Mouse (Mus musculus) layer of hippocampus, adult 8-10 months (tissue): ENCODE data around the gene Hoxd1. TPM values are rescaled to one million over a fixed set of nuclear protein-coding genes. Genes with fewer than 3 reads are reported as not detected.

Experiments used
- DNase-seq, 2 experiments: peaks; one replicate each; pipeline ENCODE4 v3.0.0; 2022; ENCODE audit warnings: low spot score in 2 of 2
- total RNA-seq, 4 experiments: library from RNA; stranded (reverse); gene quantifications; 2 replicates each; pipeline ENCODE4 v1.2.4; 2022

Hoxd1 gene
- total RNA-seq, 4 experiments from 2014 or later, result 0.17 to 0.27 TPM; not detected in 2

DNA sequence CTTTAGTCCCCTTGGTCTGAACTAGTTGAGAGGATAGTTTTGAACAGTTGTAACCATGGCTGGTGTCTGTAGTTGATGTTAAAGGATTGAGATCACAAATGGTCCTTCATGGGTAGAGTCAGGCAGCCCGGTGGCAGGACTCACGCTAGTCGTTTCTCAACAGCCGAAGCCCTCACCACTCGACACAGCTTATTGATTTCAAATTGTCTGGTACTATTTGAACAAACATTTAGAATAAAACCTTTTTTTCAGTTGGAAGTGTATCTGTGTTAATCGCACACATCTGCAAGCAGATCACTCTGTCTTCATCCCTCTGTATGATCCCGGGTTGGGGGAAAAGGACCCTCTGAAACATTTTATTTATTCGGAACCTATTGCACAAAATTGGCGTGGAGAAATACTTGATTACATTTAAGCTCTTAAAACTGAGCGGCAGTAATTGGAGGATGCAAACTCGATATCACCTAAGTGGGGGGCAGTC is 15.1 kb upstream of the Hoxd1 start:
- no peak for DNase-seq

GRCm38 (mm10) chr2:74748436-74748995 is 14.3 kb upstream of the Hoxd1 start:
- DNase-seq, result no peak

GRCm38 (mm10) chr2:74749337-74750121 is 13.3 kb upstream of the Hoxd1 start:
- DNase-seq, result no peak

DNA sequence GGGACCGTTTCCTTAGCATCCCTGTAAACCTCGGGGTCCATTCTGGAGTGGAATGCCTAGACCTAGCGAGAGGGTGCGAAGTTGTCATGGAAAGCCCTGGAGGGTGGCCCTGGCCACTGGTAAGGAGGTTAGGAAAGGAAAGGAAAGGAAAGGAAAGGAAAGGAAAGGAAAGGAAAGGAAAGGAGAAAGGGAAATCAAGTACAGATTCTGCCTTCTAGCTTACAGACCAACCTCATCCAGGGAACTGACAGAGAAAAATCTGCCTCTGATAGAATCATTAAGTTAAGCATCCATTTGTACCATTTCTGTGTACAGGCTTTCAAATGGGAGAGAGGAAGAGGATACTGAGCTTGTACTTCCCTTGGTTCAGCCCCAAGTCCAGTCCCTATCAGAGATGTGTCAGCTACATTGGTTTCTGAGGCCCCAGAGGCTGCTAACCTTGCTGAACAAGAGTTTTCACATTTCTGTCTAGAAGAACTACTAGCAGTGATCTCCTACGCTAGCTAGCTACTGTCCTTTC is 12.0 kb upstream of the Hoxd1 start:
- no peak for DNase-seq

- DNase-seq, result no peak
Measured at GRCm38 (mm10) chr2:74751861-74752260, 10.9 kb upstream of the Hoxd1 start.

DNA sequence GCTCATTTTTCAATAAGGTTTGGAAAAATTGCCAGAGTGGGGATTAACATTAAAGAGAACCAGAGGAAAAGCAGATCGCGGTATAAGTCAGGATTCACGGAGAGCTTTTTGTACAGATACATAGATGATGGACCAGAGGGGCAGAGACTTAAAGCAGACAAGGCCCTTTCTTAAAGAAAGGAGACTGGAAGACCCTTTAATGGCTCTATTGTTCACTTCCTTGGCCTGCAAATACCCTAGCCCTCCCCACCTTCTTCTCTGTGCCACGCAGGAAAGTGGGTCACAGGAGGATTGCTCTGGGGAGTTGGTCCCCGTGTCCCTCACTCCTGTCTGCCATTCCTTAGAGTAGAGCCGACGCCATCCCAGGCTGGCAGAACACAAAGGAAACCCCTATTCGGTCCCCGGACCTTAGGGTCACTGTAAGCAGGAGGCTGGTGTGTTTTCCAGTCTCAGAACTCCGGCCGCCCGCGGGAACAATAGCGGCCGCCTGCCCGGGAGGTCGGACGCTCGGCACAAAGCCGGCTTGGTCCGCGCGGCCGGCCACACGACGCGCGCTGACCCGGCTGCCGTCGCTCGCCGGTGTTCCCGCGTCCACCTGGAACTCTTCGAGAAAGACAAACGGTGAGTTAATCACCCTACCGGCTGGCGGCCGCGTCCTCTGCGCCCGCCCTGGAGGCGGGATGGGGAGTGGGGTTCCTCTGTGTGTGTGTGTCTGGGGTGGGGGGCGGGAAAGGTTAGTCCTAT is 10.2 kb upstream of the Hoxd1 start:
- no peak for DNase-seq

- no peak for DNase-seq
Measured at GRCm38 (mm10) chr2:74753175-74753523, 9.6 kb upstream of the Hoxd1 start.

DNA sequence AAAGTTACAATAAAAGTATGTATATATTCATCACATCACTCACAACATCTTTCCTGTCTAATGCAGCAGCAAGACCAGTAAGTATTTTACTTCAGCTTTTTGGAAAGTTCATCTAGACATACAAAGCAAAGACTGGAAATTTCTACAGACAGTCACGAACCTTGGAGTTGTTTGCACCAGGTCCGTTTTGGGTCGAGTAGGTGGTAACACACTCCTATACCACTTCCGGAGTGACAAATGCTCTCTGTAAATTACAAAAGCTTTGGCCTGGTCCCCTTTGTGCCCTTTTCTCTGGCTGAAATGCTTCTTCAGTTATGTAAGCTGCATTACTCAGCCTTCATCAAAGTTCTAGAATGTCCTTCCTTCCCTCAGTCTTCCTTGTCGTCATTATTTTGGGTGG is 9.1 kb upstream of the Hoxd1 start:
- DNase-seq, result no peak

- DNase-seq, result no peak
Measured at GRCm38 (mm10) chr2:74760146-74760545, 2.6 kb upstream of the Hoxd1 start.

- no peak for DNase-seq
Measured at GRCm38 (mm10) chr2:74761941-74762340, 839 bp upstream of the Hoxd1 start.

- DNase-seq, result no peak
Measured at GRCm38 (mm10) chr2:74763245-74763735, 510 bp downstream of the Hoxd1 start.

DNA sequence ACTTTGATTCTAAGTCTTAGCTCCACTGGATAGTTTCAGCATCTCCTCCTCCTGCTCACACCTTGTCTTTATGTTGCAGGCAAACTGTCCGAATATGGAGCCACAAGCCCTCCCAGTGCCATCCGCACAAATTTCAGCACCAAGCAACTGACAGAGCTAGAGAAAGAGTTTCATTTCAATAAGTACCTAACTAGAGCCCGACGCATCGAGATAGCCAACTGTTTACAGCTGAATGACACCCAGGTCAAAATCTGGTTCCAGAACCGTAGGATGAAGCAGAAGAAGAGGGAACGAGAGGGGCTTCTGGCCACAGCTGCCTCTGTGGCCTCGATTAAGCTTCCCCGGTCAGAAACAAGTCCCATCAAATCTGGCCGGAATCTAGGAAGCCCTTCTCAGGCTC is 1.2 kb downstream of the Hoxd1 start:
- DNase-seq, result no peak

DNA sequence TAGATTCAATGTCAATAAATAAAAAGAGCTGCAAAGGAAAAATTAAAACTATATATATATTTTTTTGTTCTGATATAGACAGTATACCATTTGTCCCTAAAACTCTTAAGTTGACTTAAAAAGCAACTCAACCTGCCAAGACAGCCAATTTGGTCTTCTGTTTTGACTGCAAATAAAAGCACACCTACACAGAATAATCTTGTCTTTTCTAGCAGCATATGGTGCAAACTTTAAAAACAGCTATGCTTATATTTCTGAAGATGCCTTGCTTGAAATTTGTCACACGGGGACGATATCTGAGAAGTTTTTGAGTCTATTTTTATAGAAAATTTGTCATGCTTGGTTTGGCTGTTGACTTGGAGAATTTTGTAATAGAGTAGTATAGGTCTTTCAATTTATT is 11.6 kb downstream of the Hoxd1 start:
- no peak for DNase-seq

- no peak for DNase-seq
Measured at GRCm38 (mm10) chr2:74777536-74778275, 14.9 kb downstream of the Hoxd1 start.

DNA sequence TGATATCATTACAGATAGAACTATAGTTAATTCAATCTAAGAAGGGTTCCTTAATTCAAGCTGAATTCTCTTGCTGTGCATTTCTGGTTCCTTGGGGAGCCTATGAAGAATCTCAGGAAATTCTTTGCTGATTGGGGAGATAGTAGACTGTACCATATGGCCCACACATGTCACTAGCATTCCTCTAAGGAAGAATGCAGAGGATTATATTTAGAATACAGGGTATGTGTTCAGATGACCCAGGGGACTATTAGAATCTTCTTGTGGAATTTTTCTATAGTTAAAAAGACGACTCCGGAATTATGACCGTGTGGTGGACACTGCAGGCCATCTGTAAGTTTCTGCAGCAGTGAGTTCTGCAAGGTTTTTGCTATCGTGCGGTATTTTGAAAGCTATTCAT is 18.6 kb downstream of the Hoxd1 start:
- DNase-seq, result no peak

DNA sequence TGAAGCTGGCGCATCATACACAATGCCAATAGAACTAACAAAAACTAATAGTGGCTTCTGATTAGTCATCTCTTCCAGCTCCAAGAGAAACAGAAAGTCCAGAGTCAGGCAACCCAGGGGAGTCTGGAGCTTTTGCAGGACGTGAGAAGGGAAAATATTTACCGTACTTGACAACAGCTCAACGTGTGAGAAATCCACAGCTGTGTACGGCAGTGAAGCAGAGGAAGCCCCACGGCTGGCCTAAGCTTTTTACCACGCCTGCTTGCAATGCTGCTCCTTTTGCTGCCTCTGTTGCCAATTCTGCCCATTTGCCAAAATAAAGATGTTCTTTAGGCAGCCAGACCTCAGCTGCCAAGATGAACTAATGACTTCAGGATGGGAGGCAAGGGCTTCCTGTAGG is 32.8 kb downstream of the Hoxd1 start:
- no peak for DNase-seq

GRCm38 (mm10) chr2:74808431-74808830 is 45.7 kb downstream of the Hoxd1 start:
- DNase-seq, result no peak
